Mouse (Mus musculus) heart, embryonic 14.5 days (tissue): ENCODE data around the gene Mettl21e. TPM values are rescaled to one million over a fixed set of nuclear protein-coding genes. Genes with fewer than 3 reads are reported as not detected.
"Not testable (repeated sequence)": the region's sequence is repeated elsewhere in the genome, so short reads cannot be mapped to it uniquely, and the experiment has no call there.

ENCODE experiments used
- ATAC-seq: fragments of 200-750 bp; cut with Nextera tagmentation; 2 replicates; pipeline ENCODE4 v1.8.0; 2017; ENCODE audit warnings: low read depth, moderate TSS enrichment; ENCODE audit not compliant: insufficient number of reproducible peaks, insufficient read depth, low FRiP score
- H3K27ac ChIP-seq, 2 experiments: fragments of 200-500 bp in 1 of 2; fragments of 300-500 bp in 1 of 2; sonication (generic) in 1 of 2; replicated peaks in 1 of 2; 2 replicates each; pipeline ENCODE4 v1.5.1; 2012 to 2014; ENCODE audit warnings: low read depth in 2 of 2, low read length in 2 of 2, control low read depth in 1 of 2, mild to moderate bottlenecking in 1 of 2, mixed read lengths in 1 of 2; ENCODE audit not compliant: control insufficient read depth in 1 of 2, insufficient read depth in 1 of 2
- H3K27me3 ChIP-seq: fragments of 300-500 bp; sonication (generic); 2 replicates; pipeline ENCODE4 v1.6.1; 2014; ENCODE audit warnings: mild to moderate bottlenecking, low read length, control low read depth; ENCODE audit not compliant: control insufficient read depth, insufficient read depth
- H3K36me3 ChIP-seq: fragments of 300-500 bp; sonication (generic); 2 replicates; pipeline ENCODE4 v1.6.1; 2014; ENCODE audit warnings: mild to moderate bottlenecking, control low read depth, low read length, mixed read lengths; ENCODE audit not compliant: control insufficient read depth, insufficient read depth
- H3K4me1 ChIP-seq, 2 experiments: fragments of 200-500 bp in 1 of 2; fragments of 300-500 bp in 1 of 2; sonication (generic) in 1 of 2; 2 replicates each; pipeline ENCODE4 v1.6.1; 2012 to 2014; ENCODE audit warnings: low read length in 2 of 2, control low read depth in 1 of 2, mixed read lengths in 1 of 2; ENCODE audit not compliant: control insufficient read depth in 2 of 2, insufficient read depth in 2 of 2
- H3K4me2 ChIP-seq: fragments of 300-500 bp; sonication (generic); 2 replicates; pipeline ENCODE4 v1.6.1; 2014; ENCODE audit warnings: mild to moderate bottlenecking, low read length
- H3K4me3 ChIP-seq, 2 experiments: fragments of 200-500 bp in 1 of 2; fragments of 300-500 bp in 1 of 2; sonication (generic) in 1 of 2; 2 replicates each; pipeline ENCODE4 v1.5.1; 2012 to 2014; ENCODE audit warnings: low read length in 2 of 2, mild to moderate bottlenecking in 2 of 2, control low read depth in 1 of 2, low read depth in 1 of 2, moderate library complexity in 1 of 2; ENCODE audit not compliant: control insufficient read depth in 1 of 2, insufficient read depth in 1 of 2
- H3K9ac ChIP-seq: fragments of 300-500 bp; sonication (generic); 2 replicates; pipeline ENCODE4 v1.6.1; 2014; ENCODE audit warnings: mild to moderate bottlenecking, low read length
- H3K9me3 ChIP-seq: fragments of 300-500 bp; sonication (generic); 2 replicates; pipeline ENCODE4 v1.6.1; 2016; ENCODE audit warnings: low read length, control low read depth; ENCODE audit not compliant: control insufficient read depth
- WGBS: fragments of 180-500 bp; shearing (Covaris S2); extraction: QIAGEN DNeasy Blood & Tissue Kit; methylation state at CpG from one replicate; pipeline ENCODE4 v1.1.7; 2014; 5-methylcytosine and 5-hydroxymethylcytosine counted together
- polyA plus RNA-seq: library from polyadenylated mRNA; unstranded; fragments of >200 nt; fragmentation: Nextera tagmentation; extraction: Ambion mirVana; gene quantifications from 2 replicates; pipeline ENCODE4 v1.2.1, GENCODE M21; 2014

Mettl21e gene
- polyA plus RNA-seq: 0.05 TPM in 1 of 2 replicates, not detected in the other

DNA sequence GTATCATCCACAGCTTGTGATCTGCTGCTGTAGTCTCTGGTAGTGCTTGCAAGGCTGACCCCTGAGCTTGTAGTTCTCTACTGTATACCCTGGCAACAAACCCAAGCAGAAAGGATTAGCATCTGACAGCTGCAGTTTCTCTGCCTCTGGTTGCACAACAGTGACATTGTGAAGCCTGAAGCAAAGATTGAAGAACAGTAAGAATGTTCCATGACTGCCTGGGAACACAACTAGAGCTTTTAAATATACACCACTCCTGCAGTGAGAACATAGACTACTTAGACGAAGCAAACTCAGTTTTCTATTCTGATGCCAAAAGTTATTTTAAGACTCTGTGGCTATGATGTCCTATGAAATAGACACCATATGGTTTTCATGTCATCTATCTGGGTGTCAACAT lies at the start of gene Mettl21e:
Gene Mettl21e (minus strand): TSS at position 86 of the 400 bp plus-strand sequence.
- ATAC-seq: no peak
- Histone ChIP-seq H3K4me3 (no peak within 1 kb of the TSS), H3K9ac (no peak within 1 kb of the TSS), H3K27ac (no peak within 1 kb of the TSS), H3K27me3 (no peaks in the 10 kb centered on the region), H3K9me3 (no peaks in the 10 kb centered on the region), H3K4me2 (no peak within 1 kb of the TSS), H3K4me1 (peaks cover 0 to 13% of the 10 kb centered on the region in 2 experiments; a peak in 2 of 4 replicates), H3K36me3 (no peaks in the 10 kb centered on the region)
- WGBS: 41% methylated on average over 1 of the region's 1 CpGs

DNA sequence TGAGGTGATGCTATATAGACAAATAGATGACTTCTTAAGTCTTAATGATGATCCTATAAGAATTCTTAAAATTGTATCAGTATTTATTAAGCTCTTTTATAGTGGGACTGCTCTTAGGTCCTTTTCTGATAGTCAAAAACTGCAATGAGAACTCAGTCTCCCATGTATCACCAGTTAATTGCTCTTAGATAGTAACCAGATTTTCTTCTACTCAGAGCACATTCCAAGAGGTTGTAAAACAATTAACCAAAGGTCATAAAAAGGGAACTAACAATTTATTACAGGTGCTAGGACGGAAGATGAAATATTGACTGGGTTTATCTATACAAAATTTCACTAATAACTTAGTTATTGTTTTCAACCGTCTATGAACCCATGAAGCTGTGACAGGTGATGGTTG lies 21.7 kb upstream of the Mettl21e start:
- not testable (repeated sequence) for H3K27me3 ChIP-seq, H3K4me1 ChIP-seq, H3K4me3 ChIP-seq, ATAC-seq, H3K4me2 ChIP-seq, H3K9me3 ChIP-seq, H3K9ac ChIP-seq, H3K27ac ChIP-seq, H3K36me3 ChIP-seq
- 72% methylated on average over 2 of the region's 2 CpGs for WGBS

DNA sequence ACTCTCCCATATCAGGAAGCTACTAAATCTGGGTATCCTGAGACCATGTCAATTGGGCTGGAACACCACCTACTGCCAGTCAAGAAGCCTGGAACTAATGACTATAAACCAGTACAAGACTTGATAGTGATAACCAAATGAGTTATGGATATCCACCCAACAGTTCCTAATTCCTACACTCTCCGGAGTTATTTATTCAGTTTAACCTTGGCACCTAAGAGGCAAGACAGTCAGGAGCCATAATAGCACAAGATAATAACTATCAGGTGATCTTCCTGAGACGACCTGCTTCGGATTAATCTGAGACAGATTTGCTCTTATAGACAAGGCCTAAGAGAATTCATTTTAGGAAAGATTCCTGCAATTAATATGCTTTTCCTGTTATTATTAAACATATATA lies 21.2 kb upstream of the Mettl21e start:
- H3K27me3 ChIP-seq: no peaks in the 10 kb centered on the region
- H3K9me3 ChIP-seq: no peaks in the 10 kb centered on the region
- no peak overlapping the region for H3K4me2 ChIP-seq
- H3K4me3 ChIP-seq: no peak overlapping the region
- no peak for ATAC-seq
- H3K9ac ChIP-seq: no peak overlapping the region
- 75% methylated on average over 3 of the region's 3 CpGs for WGBS
- H3K4me1 ChIP-seq: no peaks in the 10 kb centered on the region
- no peaks in the 10 kb centered on the region for H3K36me3 ChIP-seq
- H3K27ac ChIP-seq: no peak overlapping the region

DNA sequence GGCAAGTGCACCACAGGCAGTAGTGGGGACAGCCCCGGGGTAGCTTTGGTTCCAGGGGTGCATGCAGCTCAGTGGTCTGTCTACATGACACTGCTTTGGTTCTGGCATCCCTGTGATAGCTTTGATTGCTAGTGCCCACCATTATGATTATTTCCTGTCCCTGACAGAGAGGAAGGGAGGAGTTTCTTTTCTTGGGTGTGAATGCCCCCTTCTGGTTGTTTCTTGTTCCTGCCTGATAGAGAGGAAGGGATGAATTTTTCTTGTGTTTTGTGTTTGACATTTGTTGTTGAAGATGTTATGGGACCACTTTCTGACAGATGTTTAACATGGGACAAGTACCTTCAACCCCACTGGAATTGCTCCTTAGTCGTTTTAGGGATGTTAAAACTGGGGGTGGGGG lies 18.5 kb upstream of the Mettl21e start:
- H3K4me1 ChIP-seq: no peaks in the 10 kb centered on the region
- no peaks in the 10 kb centered on the region for H3K36me3 ChIP-seq
- no peaks in the 10 kb centered on the region for H3K27me3 ChIP-seq
- H3K9me3 ChIP-seq: no peaks in the 10 kb centered on the region
- ATAC-seq: no peak
- WGBS: 77% methylated on average over 2 of the region's 2 CpGs
- no peak overlapping the region for H3K9ac ChIP-seq
- no peak overlapping the region for H3K4me3 ChIP-seq
- no peak overlapping the region for H3K27ac ChIP-seq
- no peak overlapping the region for H3K4me2 ChIP-seq

DNA sequence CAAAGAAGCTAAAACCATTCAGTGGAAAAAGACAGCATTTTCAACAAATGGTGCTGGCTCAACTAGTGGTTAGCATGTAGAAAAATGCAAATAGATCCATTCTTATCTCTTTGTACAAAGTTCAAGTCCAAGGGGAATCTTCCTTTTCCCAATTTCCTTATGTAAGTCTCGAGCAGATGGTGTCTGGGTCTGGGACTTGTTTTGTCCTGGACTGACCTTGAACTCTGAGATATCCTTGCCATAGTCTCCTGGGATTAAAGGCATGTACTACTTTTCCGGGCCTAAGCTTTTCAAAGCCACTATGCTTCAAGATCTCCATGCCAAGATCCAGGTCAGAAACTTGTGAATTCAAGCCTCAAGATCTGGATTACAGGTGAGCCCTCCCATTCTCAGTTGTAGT lies 16.6 kb upstream of the Mettl21e start:
- H3K9me3 ChIP-seq: no peaks in the 10 kb centered on the region
- no peak overlapping the region for H3K4me3 ChIP-seq
- no peaks in the 10 kb centered on the region for H3K4me1 ChIP-seq
- H3K4me2 ChIP-seq: no peak overlapping the region
- no peak for ATAC-seq
- no peaks in the 10 kb centered on the region for H3K36me3 ChIP-seq
- H3K9ac ChIP-seq: no peak overlapping the region
- no peaks in the 10 kb centered on the region for H3K27me3 ChIP-seq
- H3K27ac ChIP-seq: no peak overlapping the region
- WGBS: 54% methylated on average over 2 of the region's 2 CpGs

DNA sequence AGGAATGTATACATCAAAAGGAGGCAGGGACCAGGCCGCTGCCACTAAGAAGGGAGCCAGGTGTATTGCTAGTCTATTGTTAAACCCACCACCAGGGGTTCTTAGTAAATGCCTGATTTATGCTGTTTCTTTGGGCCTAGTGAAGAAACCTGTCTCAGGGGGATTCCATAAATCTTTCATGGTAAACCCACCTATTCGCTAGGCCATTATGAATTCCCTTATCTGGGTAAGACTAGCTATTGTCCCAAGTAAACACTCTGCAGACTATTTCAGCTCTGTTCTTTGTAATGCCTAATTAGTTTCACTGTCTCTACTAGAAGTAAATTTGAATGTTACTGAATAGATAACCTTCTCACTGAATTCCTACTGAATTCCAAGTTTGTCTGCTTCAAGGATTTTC lies 15.8 kb upstream of the Mettl21e start:
- H3K36me3 ChIP-seq, H3K9me3 ChIP-seq, H3K27me3 ChIP-seq, H3K4me2 ChIP-seq, ATAC-seq, H3K27ac ChIP-seq, H3K9ac ChIP-seq, H3K4me1 ChIP-seq, H3K4me3 ChIP-seq: not testable (repeated sequence)
- WGBS: 92% methylated on average over 2 of the region's 2 CpGs

DNA sequence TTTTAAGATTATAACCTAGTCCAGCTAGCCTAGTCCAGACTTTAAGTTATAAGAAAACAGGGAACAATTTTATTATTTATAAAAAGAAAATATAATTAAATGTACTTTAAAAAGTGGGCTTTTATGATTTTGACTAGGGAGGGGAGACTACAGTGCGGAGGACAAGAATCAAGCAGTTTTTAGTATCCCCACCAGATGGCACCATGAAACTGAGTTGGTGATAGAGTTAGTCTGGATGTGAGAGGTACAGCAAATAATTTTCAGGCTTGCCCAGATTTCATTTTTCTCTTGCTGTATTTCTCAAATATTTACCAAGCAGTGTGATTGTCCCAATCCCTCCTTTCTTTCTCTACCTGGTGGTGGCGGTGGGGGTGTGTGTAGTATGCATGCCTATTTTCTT lies 10.3 kb upstream of the Mettl21e start:
- Histone ChIP-seq H3K27ac (no peak overlapping the region), H3K27me3 (no peaks in the 10 kb centered on the region), H3K9me3 (no peaks in the 10 kb centered on the region), H3K9ac (no peak overlapping the region), H3K4me2 (no peak overlapping the region), H3K36me3 (no peaks in the 10 kb centered on the region), H3K4me1 (no peaks in the 10 kb centered on the region), H3K4me3 (no peak overlapping the region)
- ATAC-seq: no peak
- 49% methylated on average over 2 of the region's 2 CpGs for WGBS

DNA sequence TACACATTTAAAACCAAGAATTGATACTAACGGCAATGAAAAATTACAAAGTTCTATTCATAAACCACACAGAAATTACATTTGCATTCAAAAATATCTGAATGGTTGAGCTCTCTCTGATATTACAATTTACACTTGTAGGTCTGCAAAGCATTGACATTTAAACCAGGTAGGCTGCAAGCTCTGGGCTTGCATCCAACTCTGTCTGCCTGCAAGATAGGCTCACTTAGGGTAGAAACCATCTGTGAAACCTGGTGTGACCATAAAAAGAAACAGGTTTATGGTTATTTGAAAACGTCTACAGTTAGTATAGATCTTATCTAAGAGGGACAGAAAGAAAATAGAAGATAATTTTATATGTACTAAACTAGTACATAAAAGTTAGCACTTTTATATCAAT lies 1.6 kb downstream of the Mettl21e start:
- ATAC-seq: no peak
- 44% methylated on average over 2 of the region's 2 CpGs for WGBS
- Histone ChIP-seq H3K9ac (no peak overlapping the region), H3K27me3 (no peaks in the 10 kb centered on the region), H3K4me2 (no peak overlapping the region), H3K4me1 (peaks cover 0 to 13% of the 10 kb centered on the region in 2 experiments; a peak in 2 of 4 replicates), H3K9me3 (no peaks in the 10 kb centered on the region), H3K36me3 (no peaks in the 10 kb centered on the region), H3K27ac (no peak overlapping the region), H3K4me3 (no peak overlapping the region)
